Mouse (Mus musculus) bone marrow, adult 2 months (tissue): ENCODE data around the gene Rd3l. TPM values are rescaled to one million over a fixed set of nuclear protein-coding genes. Genes with fewer than 3 reads are reported as not detected.

Experiments used
- H3K27ac ChIP-seq: fragments of 200-500 bp; 2 replicates; pipeline ENCODE4 v1.5.1; 2012; ENCODE audit warnings: low read depth, mild to moderate bottlenecking, control low read depth, inconsistent platforms, low read length; ENCODE audit not compliant: control insufficient read depth, poor library complexity, insufficient read depth
- H3K4me1 ChIP-seq: fragments of 200-500 bp; 2 replicates; pipeline ENCODE4 v1.6.1; 2011; ENCODE audit warnings: low read length; ENCODE audit not compliant: control insufficient read depth, insufficient read depth
- H3K4me3 ChIP-seq: fragments of 200-500 bp; replicated peaks from 2 replicates; pipeline ENCODE3; 2011; ENCODE audit warnings: mild to moderate bottlenecking, low read depth, low read length, control low read depth; ENCODE audit not compliant: control insufficient read depth
- CTCF ChIP-seq: fragments of 200-500 bp; IDR thresholded peaks from 2 replicates; pipeline ENCODE4 v1.5.1; 2011; ENCODE audit warnings: low read length, control low read depth; ENCODE audit not compliant: control insufficient read depth, insufficient read depth
- POLR2A ChIP-seq: fragments of 200-500 bp; IDR thresholded peaks from 2 replicates; pipeline ENCODE4 v1.6.1; 2011; ENCODE audit warnings: low read depth, mild to moderate bottlenecking, control low read depth, low read length, borderline replicate concordance; ENCODE audit not compliant: control insufficient read depth
- WGBS: fragments of 180-500 bp; shearing (Covaris S2); methylation state at CpG from one replicate; pipeline ENCODE4 v1.1.7; 2018; 5-methylcytosine and 5-hydroxymethylcytosine counted together
- polyA plus RNA-seq: library from polyadenylated mRNA; stranded (reverse); fragments of >200 nt; gene quantifications from 2 replicates; pipeline ENCODE4 v1.2.4, GENCODE M21; 2011; ENCODE audit warnings: low replicate concordance; ENCODE audit not compliant: missing spikeins, insufficient read depth, insufficient read length

Gene Rd3l
- polyA plus RNA-seq, 1 experiment, result not detected

DNA sequence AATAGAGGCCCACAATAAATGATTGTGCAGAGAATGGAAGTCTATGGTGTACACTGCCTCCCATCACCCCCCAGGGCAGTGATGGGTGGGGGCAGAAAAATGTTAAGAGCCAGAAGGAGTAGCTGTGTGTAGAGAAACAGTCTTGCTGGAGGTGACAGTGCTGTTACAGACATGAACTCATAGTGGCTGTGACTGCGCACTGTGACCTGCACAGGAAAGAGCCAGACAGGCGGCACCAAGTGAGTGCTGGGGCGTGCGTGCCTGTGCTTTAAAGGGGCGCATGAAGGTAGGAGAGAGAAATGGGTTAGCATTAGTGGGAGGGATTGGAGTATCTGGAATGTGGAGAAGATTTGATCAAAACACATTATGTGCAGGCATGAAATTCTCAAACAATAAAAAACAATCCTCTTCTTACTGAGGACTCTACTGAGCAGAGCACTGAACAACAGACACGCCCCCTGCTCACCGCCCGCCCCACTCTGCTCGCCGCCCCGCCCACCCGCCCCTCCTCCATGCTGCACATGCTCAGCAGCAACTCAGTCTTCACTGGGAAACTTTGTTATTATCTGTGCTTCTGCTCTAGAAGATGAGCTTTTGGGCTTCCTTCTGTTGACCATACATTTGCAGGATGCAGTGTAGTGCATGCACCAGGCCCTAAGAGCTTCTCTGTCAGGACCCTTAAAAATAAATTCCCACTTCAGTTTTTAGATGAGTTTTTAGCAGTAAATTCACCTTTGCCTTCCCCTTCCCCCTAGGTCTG is 31.6 kb upstream of the Rd3l start:
- TF ChIP-seq CTCF (no peak), POLR2A (no peak)
- Histone ChIP-seq H3K4me3 (no peak overlapping the region), H3K27ac (no peak overlapping the region), H3K4me1 (no peaks in the 10 kb centered on the region)
- 76% methylated on average over 12 of the region's 12 CpGs for WGBS

- no peak for TF ChIP-seq POLR2A
- TF ChIP-seq CTCF, result peak; percentile 42
- Histone ChIP-seq H3K4me1 (no peaks in the 10 kb centered on the region), H3K4me3 (no peak overlapping the region), H3K27ac (no peak overlapping the region)
- 19% methylated on average over 8 of the region's 8 CpGs for WGBS
These were observed 20.1 kb upstream of the Rd3l start for GRCm38 (mm10) chr12:112001223-112001622.

GRCm38 (mm10) chr12:111999735-112000134 is 18.6 kb upstream of the Rd3l start:
- 88% methylated on average over 7 of the region's 7 CpGs for WGBS

DNA sequence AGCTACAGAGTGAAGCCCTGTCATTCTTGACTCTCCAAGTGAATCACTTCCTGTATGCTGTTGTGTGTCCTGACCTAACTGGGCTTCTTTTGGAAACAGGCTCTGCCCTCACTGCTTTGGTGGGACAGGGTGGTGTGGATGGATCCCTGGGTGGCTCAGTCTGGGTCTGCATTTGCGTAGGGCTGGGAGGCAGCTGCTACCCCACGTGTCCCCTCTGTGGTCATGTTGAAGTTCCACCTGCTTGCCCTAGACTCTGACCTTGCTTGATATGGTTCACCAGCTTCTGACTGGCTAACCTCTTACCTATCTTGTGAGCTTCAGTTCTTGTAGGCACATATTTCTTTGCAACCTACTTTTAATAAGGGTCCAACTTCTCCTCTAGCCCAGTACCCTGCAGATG is 14.0 kb upstream of the Rd3l start:
- H3K27ac ChIP-seq, result no peak overlapping the region
- TF ChIP-seq CTCF (no peak), POLR2A (no peak)
- H3K4me1 ChIP-seq, result no peaks in the 10 kb centered on the region
- no peak overlapping the region for H3K4me3 ChIP-seq
- 81% methylated on average over 2 of the region's 2 CpGs for WGBS

More at GRCm38 (mm10) chr12:111999735-112000134, 18.6 kb upstream of the Rd3l start:
- no peak overlapping the region for H3K4me3 ChIP-seq
- no peak overlapping the region for H3K27ac ChIP-seq
- TF ChIP-seq POLR2A, result no peak
- no peak for TF ChIP-seq CTCF
- no peaks in the 10 kb centered on the region for H3K4me1 ChIP-seq

GRCm38 (mm10) chr12:111992626-111993025 is 11.5 kb upstream of the Rd3l start:
- no peak for TF ChIP-seq CTCF
- TF ChIP-seq POLR2A, result no peak
- no peak overlapping the region for H3K27ac ChIP-seq
- WGBS, result 91% methylated on average over 5 of the region's 5 CpGs
- H3K4me1 ChIP-seq, result no peaks in the 10 kb centered on the region
- H3K4me3 ChIP-seq, result no peak overlapping the region

GRCm38 (mm10) chr12:111986756-111987155 is 5.6 kb upstream of the Rd3l start:
- 57% methylated on average over 9 of the region's 9 CpGs for WGBS
- no peak for TF ChIP-seq CTCF
- TF ChIP-seq POLR2A, result no peak
- Histone ChIP-seq H3K4me1 (no peaks in the 10 kb centered on the region; the same call in 1 of the 2 replicates), H3K4me3 (no peak overlapping the region), H3K27ac (no peak overlapping the region)

DNA sequence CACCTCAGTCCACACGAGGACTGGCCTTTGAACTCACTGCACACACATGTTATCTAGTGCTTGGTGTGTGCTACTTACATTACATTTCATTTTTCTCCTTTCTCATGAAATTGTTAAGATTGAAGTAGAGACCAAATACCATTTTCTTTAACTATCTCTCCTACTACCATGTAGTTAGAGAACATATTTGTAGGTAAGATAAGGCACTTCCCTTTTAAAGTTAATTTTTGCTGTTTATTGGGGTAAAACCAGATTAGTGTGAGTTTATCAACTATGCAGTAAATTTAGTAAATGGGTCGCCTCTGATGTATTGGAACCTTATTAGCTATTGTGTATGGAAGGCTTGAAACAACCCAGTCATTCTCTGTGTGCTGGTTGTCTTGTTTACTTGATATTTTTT is 2.0 kb upstream of the Rd3l start:
- 37% methylated on average over 2 of the region's 2 CpGs for WGBS
- Histone ChIP-seq H3K27ac (no peak overlapping the region), H3K4me1 (no peaks in the 10 kb centered on the region; the same call in 1 of the 2 replicates), H3K4me3 (no peak overlapping the region)
- TF ChIP-seq CTCF (no peak), POLR2A (no peak)

- H3K4me3 ChIP-seq, result no peak overlapping the region
- H3K27ac ChIP-seq, result no peak overlapping the region
- no peaks in the 10 kb centered on the region; the same call in 1 of the 2 replicates for H3K4me1 ChIP-seq
- TF ChIP-seq POLR2A, result no peak
- no peak for TF ChIP-seq CTCF
- 49% methylated on average over 8 of the region's 8 CpGs for WGBS
These were observed 714 bp upstream of the Rd3l start for GRCm38 (mm10) chr12:111981831-111982230.
